Mouse (Mus musculus): ENCODE results near the gene Hist1h2bl. TPM values are rescaled to one million over a fixed set of nuclear protein-coding genes. Genes with fewer than 3 reads are reported as not detected.

The Hist1h2bl gene
- total RNA-seq, 1 experiment from 2014 or later: 102 TPM

Small RNA genes lying within 50 kb of the gene (microRNA-seq; reads per million reads assigned to microRNA genes)
- 0 reads per million in 2 experiments for gene Gm44357
- 0 to 0.34 reads per million in 2 experiments for gene Gm44367
- gene Gm44454: 0 to 0.34 reads per million in 2 experiments

Other genes starting within 250 kb of the Hist1h2bl start
- 1.7 and 2.1 TPM in 2 replicates for gene Nkapl, start 247.6 kb downstream of the Hist1h2bl start, total RNA-seq (2021)
- 2.7 and 4.8 TPM in 2 replicates for gene Zkscan4, start 237.2 kb downstream of the Hist1h2bl start, total RNA-seq (2021)
- not detected in 2 replicates for gene Gm10065, start 236.7 kb downstream of the Hist1h2bl start, total RNA-seq (2021)
- gene AK157302, start 220.9 kb downstream of the Hist1h2bl start, total RNA-seq (2021): 10.1 and 11.3 TPM in 2 replicates
- gene Gm11273, start 214.7 kb downstream of the Hist1h2bl start, total RNA-seq (2021): 88.1 and 113 TPM in 2 replicates
- gene Zkscan8, start 185.0 kb downstream of the Hist1h2bl start, total RNA-seq (2021): 19.8 and 28.4 TPM in 2 replicates
- gene Olfr1366, start 173.3 kb downstream of the Hist1h2bl start, total RNA-seq (2021): not detected in 2 replicates
- gene Olfr1535, start 156.2 kb downstream of the Hist1h2bl start, total RNA-seq (2021): not detected in 2 replicates
- gene Olfr1364, start 134.4 kb downstream of the Hist1h2bl start, total RNA-seq (2021): not detected in 2 replicates
- not detected in 2 replicates for gene Olfr1362, start 102.1 kb downstream of the Hist1h2bl start, total RNA-seq (2021)
- gene Olfr11, start 73.6 kb downstream of the Hist1h2bl start, total RNA-seq (2021): not detected in 2 replicates
- gene Olfr1361, start 52.8 kb downstream of the Hist1h2bl start, total RNA-seq (2021): not detected in 2 replicates
- gene Olfr1360, start 38.7 kb downstream of the Hist1h2bl start, total RNA-seq (2021): not detected in 2 replicates
- gene Olfr1359, start 18.0 kb downstream of the Hist1h2bl start, total RNA-seq (2021): not detected in 2 replicates
- gene Hist1h2ai, start 279 bp upstream of the Hist1h2bl start, total RNA-seq (2021): 9.0 and 60.3 TPM in 2 replicates
- gene Hist1h3h, start 1.5 kb upstream of the Hist1h2bl start, total RNA-seq (2021): 105 and 138 TPM in 2 replicates
- gene Hist1h2bm, start 5.9 kb upstream of the Hist1h2bl start, total RNA-seq (2021): 26.4 and 32.4 TPM in 2 replicates
- 20.5 and 22.8 TPM in 2 replicates for gene Hist1h4j, start 18.9 kb upstream of the Hist1h2bl start, total RNA-seq (2021)
- 152 and 260 TPM in 2 replicates for gene Hist1h4k, start 34.4 kb upstream of the Hist1h2bl start, total RNA-seq (2021)
- 28.8 and 39.5 TPM in 2 replicates for gene Hist1h2ak, start 37.7 kb upstream of the Hist1h2bl start, total RNA-seq (2021)
- gene Hist1h2bn, start 38.0 kb upstream of the Hist1h2bl start, total RNA-seq (2021): 52.6 and 54.5 TPM in 2 replicates
- 48.9 and 60.4 TPM in 2 replicates for gene Hist1h1b, start 64.5 kb upstream of the Hist1h2bl start, total RNA-seq (2021)
- gene Hist1h3i, start 67.2 kb upstream of the Hist1h2bl start, total RNA-seq (2021): 122 and 132 TPM in 2 replicates
- 17.4 and 21.1 TPM in 2 replicates for gene Hist1h2an, start 71.1 kb upstream of the Hist1h2bl start, total RNA-seq (2021)
- 37.8 and 38.3 TPM in 2 replicates for gene Hist1h2bp, start 71.3 kb upstream of the Hist1h2bl start, total RNA-seq (2021)
- gene Hist1h2bq, start 94.1 kb upstream of the Hist1h2bl start, total RNA-seq (2021): 40.4 and 87.7 TPM in 2 replicates
- 56.7 and 173 TPM in 2 replicates for gene Hist1h2ao, start 94.3 kb upstream of the Hist1h2bl start, total RNA-seq (2021)
- 279 and 356 TPM in 2 replicates for gene Hist1h4m, start 95.6 kb upstream of the Hist1h2bl start, total RNA-seq (2021)
- 43.4 and 51.9 TPM in 2 replicates for gene Hist1h4n, start 116.1 kb upstream of the Hist1h2bl start, total RNA-seq (2021)
- 4.5 and 108 TPM in 2 replicates for gene Hist1h2ap, start 117.4 kb upstream of the Hist1h2bl start, total RNA-seq (2021)
- 39.7 and 86.5 TPM in 2 replicates for gene Hist1h2br, start 117.6 kb upstream of the Hist1h2bl start, total RNA-seq (2021)
- gene Zfp184, start 229.0 kb upstream of the Hist1h2bl start, total RNA-seq (2021): 2.0 and 2.1 TPM in 2 replicates

Data from adrenal gland, postnatal 25 days (tissue).